Mouse (Mus musculus) G1E (cell line): ENCODE measurements around the gene Gm3625.

Source experiments
- CTCF ChIP-seq: IDR thresholded peaks from 2 replicates; pipeline ENCODE4 v1.5.1; 2012; ENCODE audit warnings: low read depth, low read length, inconsistent platforms, mixed read lengths
- GATA1 ChIP-seq: IDR thresholded peaks from 2 replicates; pipeline ENCODE4 v1.6.1; 2012; ENCODE audit warnings: borderline replicate concordance, low read length, inconsistent platforms, mixed read lengths
- POLR2AphosphoS5 ChIP-seq: IDR thresholded peaks from 2 replicates; pipeline ENCODE4 v1.6.1; 2012; ENCODE audit warnings: low read depth, low read length, inconsistent platforms; ENCODE audit not compliant: insufficient replicate concordance

GRCm38 (mm10) chr12:4587846-4588245, 4.9 kb downstream of the Gm3625 start:
- TF ChIP-seq CTCF, result no peak
- TF ChIP-seq POLR2AphosphoS5, result no peak
- no peak for TF ChIP-seq GATA1
